Mouse (Mus musculus) kidney, postnatal 0 days (tissue): Measurements from ENCODE around the gene Hivep2. TPM values are rescaled to one million over a fixed set of nuclear protein-coding genes. Genes with fewer than 3 reads are reported as not detected.
A peak's percentile ranks its signal among the peaks of the same experiment; 100 is the strongest.

Source experiments
- ATAC-seq: fragments of 200-750 bp; cut with Nextera tagmentation; replicated peaks from 2 replicates; pipeline ENCODE4 v1.8.0; 2017; ENCODE audit warnings: low read depth, moderate number of reproducible peaks, moderate TSS enrichment, moderate library complexity; ENCODE audit not compliant: low FRiP score
- DNase-seq: peaks from one replicate; pipeline ENCODE4 v3.0.0-alpha.2; 2016; ENCODE audit warnings: low spot score
- H3K27ac ChIP-seq: fragments of 300-500 bp; sonication (generic); 2 replicates; pipeline ENCODE4 v1.5.1; 2014; ENCODE audit warnings: mild to moderate bottlenecking
- H3K27me3 ChIP-seq: fragments of 300-500 bp; sonication (generic); 2 replicates; pipeline ENCODE4 v1.6.1; 2014; ENCODE audit warnings: low read length, mixed read lengths; ENCODE audit not compliant: insufficient read depth
- H3K36me3 ChIP-seq: fragments of 300-500 bp; sonication (generic); 2 replicates; pipeline ENCODE4 v1.6.1; 2014; ENCODE audit warnings: low read length, mixed read lengths; ENCODE audit not compliant: insufficient read depth
- H3K4me1 ChIP-seq: fragments of 300-500 bp; sonication (generic); replicated peaks from 2 replicates; pipeline ENCODE4 v1.6.1; 2014; ENCODE audit warnings: antibody characterized with exemption, low read length, mixed read lengths; ENCODE audit not compliant: insufficient read depth
- H3K4me2 ChIP-seq: fragments of 300-500 bp; sonication (generic); 2 replicates; pipeline ENCODE4 v1.6.1; 2014; ENCODE audit warnings: mild to moderate bottlenecking, low read length, moderate library complexity, mixed read lengths
- H3K4me3 ChIP-seq: fragments of 300-500 bp; sonication (generic); replicated peaks from 2 replicates; pipeline ENCODE4 v1.5.1; 2014; ENCODE audit warnings: low read depth, low read length
- H3K9ac ChIP-seq: fragments of 300-500 bp; sonication (generic); 2 replicates; pipeline ENCODE4 v1.6.1; 2014; ENCODE audit warnings: low read depth, low read length
- H3K9me3 ChIP-seq: fragments of 300-500 bp; sonication (generic); replicated peaks from 2 replicates; pipeline ENCODE4 v1.6.1; 2016; ENCODE audit warnings: low read length, inconsistent platforms, mixed read lengths
- CTCF ChIP-seq: IDR thresholded peaks from 2 replicates; pipeline ENCODE4 v1.5.1; 2016; ENCODE audit warnings: antibody characterized with exemption, low read depth, mild to moderate bottlenecking, moderate library complexity
- WGBS: fragments of 180-500 bp; shearing (Covaris S2); extraction: QIAGEN DNeasy Blood & Tissue Kit; methylation state at CpG from one replicate; pipeline ENCODE4 v1.1.7; 2014; 5-methylcytosine and 5-hydroxymethylcytosine counted together
- polyA plus RNA-seq: library from polyadenylated mRNA; unstranded; fragments of >200 nt; fragmentation: Nextera tagmentation; extraction: Ambion mirVana; gene quantifications from 2 replicates; pipeline ENCODE4 v1.2.1, GENCODE M21; 2015

Hivep2 gene
- polyA plus RNA-seq, 1 experiment from 2014 or later: 3.4 TPM

- WGBS: 67% methylated on average over 10 of the region's 10 CpGs
- Histone ChIP-seq H3K27me3 (no peaks in the 10 kb centered on the region), H3K36me3 (no peaks in the 10 kb centered on the region), H3K9me3 (no peaks in the 10 kb centered on the region), H3K4me3 (no peak overlapping the region), H3K27ac (no peak overlapping the region), H3K9ac (no peak overlapping the region), H3K4me1 (0 out of 2 replicates have a peak, but pooled peaks cover 3% of the 10 kb centered on the region), H3K4me2 (no peak overlapping the region)
- ATAC-seq (no peak), DNase-seq (no peak)
- TF ChIP-seq CTCF: no peak
Observed at GRCm38 (mm10) chr10:14191202-14191601, 225.3 kb downstream of the Hivep2 start.

GRCm38 (mm10) chr10:14192156-14192555 is 226.3 kb downstream of the Hivep2 start:
- Histone ChIP-seq H3K36me3 (no peaks in the 10 kb centered on the region), H3K27ac (no peak overlapping the region), H3K4me3 (no peak overlapping the region), H3K9ac (no peak overlapping the region), H3K9me3 (no peaks in the 10 kb centered on the region), H3K27me3 (no peaks in the 10 kb centered on the region), H3K4me1 (0 out of 2 replicates have a peak, but pooled peaks cover 3% of the 10 kb centered on the region), H3K4me2 (no peak overlapping the region)
- 65% methylated on average over 4 of the region's 4 CpGs for WGBS
- ATAC-seq: no peak
- TF ChIP-seq CTCF: no peak
- no peak for DNase-seq

- Histone ChIP-seq H3K9me3 (no peaks in the 10 kb centered on the region), H3K4me3 (no peak overlapping the region), H3K27ac (no peak overlapping the region), H3K36me3 (no peaks in the 10 kb centered on the region), H3K27me3 (no peaks in the 10 kb centered on the region), H3K4me1 (0 out of 2 replicates have a peak, but pooled peaks cover 3% of the 10 kb centered on the region), H3K9ac (no peak overlapping the region), H3K4me2 (no peak overlapping the region)
- no peak for DNase-seq
- no peak for ATAC-seq
- WGBS: 50% methylated on average over 4 of the region's 4 CpGs
- no peak for TF ChIP-seq CTCF
Observed at GRCm38 (mm10) chr10:14193702-14194101, 227.8 kb downstream of the Hivep2 start.

- Histone ChIP-seq H3K9ac (0 out of 2 replicates have a peak overlapping the region, but pooled peaks have one; percentile 10), H3K4me3 (no peak overlapping the region), H3K36me3 (no peaks in the 10 kb centered on the region), H3K9me3 (no peaks in the 10 kb centered on the region), H3K27me3 (no peaks in the 10 kb centered on the region), H3K27ac (0 out of 2 replicates have a peak overlapping the region, but pooled peaks have one; percentile 5), H3K4me2 (peak overlapping the region; percentile 46), H3K4me1 (0 out of 2 replicates have a peak, but pooled peaks cover 3% of the 10 kb centered on the region)
- 29% methylated on average over 17 of the region's 17 CpGs for WGBS
- ATAC-seq (no peak; the same call in 1 of the 2 replicates), DNase-seq (peak; percentile 80)
- no peak for TF ChIP-seq CTCF
Observed at GRCm38 (mm10) chr10:14195778-14196650, 230.1 kb downstream of the Hivep2 start.

GRCm38 (mm10) chr10:14196785-14197184 is 230.9 kb downstream of the Hivep2 start:
- TF ChIP-seq CTCF: no peak
- no peak for DNase-seq
- Histone ChIP-seq H3K4me2 (no peak overlapping the region), H3K4me1 (0 out of 2 replicates have a peak, but pooled peaks cover 3% of the 10 kb centered on the region), H3K27ac (no peak overlapping the region), H3K36me3 (no peaks in the 10 kb centered on the region), H3K4me3 (no peak overlapping the region), H3K9ac (no peak overlapping the region), H3K27me3 (no peaks in the 10 kb centered on the region), H3K9me3 (no peaks in the 10 kb centered on the region)
- ATAC-seq: no peak
- 73% methylated on average over 7 of the region's 7 CpGs for WGBS

- no peak overlapping the region for H3K4me3 ChIP-seq
- no peak overlapping the region for H3K4me2 ChIP-seq
- H3K9me3 ChIP-seq: no peaks in the 10 kb centered on the region
- TF ChIP-seq CTCF: peak; percentile 66
- no peak overlapping the region for H3K27ac ChIP-seq
- no peak overlapping the region for H3K9ac ChIP-seq
- H3K36me3 ChIP-seq: no peaks in the 10 kb centered on the region
- DNase-seq: peak; percentile 58
- 75% methylated on average over 6 of the region's 6 CpGs for WGBS
- ATAC-seq: no peak
- 0 out of 2 replicates have a peak, but pooled peaks cover 3% of the 10 kb centered on the region for H3K4me1 ChIP-seq
- H3K27me3 ChIP-seq: no peaks in the 10 kb centered on the region
Observed at GRCm38 (mm10) chr10:14197261-14197660, 231.4 kb downstream of the Hivep2 start.
